Mouse (Mus musculus): ENCODE measurements around the gene Txndc17. TPM values are rescaled to one million over a fixed set of nuclear protein-coding genes. Genes with fewer than 3 reads are reported as not detected.

Txndc17 gene
- 123 TPM for polyA plus RNA-seq (2017; shearing (Covaris generic))

DNA sequence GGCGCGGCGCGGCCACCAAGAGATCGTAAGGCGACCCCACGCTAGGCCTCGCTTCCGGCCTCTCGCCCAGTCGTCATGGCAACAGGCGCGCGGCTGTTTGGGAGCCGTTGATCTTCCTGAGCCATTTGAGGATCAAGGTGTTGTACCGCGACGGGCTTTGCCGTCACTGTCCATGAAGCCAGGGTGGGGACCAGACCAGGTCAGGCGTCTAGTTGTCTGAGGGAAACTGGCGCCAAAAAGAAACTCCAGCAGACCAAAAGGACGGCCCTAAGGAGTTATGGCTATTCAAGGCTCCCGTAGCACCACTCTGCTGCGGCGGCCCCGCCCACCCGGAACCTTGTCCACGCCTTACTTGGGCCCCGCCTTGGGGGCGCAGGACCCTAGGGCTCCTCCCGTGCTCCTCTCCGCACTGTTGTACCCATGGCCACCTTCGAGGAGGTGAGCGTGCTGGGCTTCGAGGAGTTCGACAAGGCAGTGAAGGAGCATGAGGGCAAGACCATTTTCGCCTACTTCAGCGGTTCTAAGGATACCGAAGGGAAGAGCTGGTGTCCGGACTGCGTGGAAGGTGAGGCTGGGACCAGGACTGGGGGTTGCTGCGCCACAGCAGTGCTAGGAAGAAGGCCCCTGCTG is at the start of gene Txndc17, which contains the start of gene 4933427D14Rik:
Gene Txndc17 (plus strand): TSS at position 344 of the 630 bp plus-strand sequence.
Gene 4933427D14Rik (minus strand): TSS at position 256 of the 630 bp plus-strand sequence.

DNA sequence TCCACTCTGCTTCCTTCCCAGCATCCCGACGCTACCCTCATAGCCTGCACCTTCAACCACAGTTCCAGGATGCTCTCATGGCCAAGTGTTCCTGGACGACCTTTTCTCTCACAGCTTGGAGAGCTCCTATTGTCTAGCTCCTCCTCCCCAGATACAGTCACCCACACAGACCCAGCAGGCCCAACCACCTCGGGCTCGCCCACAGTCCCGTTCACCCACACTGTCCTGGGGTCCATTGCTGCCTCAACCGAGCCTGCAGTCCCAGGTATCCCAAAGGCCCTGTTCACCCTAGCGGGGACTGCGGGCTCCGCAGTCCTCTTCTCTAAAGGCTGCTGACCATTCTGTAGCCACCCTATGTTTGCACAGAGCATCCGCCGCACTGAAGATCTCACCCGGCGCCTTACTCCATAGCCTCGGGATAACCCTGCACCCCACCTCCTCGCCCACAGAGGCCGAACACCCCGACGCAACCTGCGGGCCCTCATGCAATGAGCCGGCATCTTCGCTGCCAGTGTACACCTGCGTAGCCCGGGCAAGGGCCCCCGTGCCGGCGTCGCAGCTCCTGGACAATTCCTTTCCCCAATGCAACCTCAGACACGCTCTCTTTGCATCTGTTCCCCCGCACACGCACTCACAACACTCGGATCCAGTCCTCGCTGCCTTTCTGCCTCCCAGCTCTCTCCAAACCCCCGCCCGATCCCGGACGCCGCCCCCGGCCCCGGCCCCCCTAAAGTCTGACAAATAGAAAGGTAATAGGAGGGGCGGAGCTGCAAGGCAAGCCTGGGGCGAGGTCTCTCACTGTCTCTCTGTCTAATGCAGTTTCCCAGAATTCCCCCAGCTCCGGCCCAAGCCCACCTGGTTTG is 775 bp upstream of the Txndc17 start, which contains the start of gene Gm43951:
Gene Gm43951 (minus strand): TSS at position 500 of the 863 bp plus-strand sequence.

DNA sequence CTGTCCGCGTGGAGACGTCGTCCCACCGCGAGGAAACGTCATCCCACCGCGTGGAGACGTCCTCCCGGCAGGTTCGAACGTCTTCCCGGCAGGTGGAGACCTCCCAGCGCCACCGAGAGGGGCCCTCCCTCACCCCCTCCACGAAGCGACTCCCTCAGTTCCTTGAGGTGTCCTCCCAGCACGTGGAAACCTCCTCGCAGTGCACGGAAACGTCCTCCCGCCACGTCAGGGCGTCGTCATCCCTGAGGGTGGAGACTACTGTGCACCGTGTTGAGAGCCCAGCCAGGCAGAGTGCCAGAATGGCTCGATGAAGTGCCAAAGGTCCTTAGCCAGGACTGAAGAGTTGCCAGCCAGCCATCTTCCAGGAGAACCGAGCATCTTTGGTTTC is 8.1 kb downstream of the Txndc17 start, which contains the start of gene Med31:
Gene Med31 (minus strand): TSS at position 183 of the 388 bp plus-strand sequence.

Other genes starting within 250 kb of the Txndc17 start
- 0.42 TPM for gene Aipl1, start 170.0 kb upstream of the Txndc17 start, polyA plus RNA-seq (2017; shearing (Covaris generic))
- gene Pimreg, start 165.5 kb upstream of the Txndc17 start, polyA plus RNA-seq (2017; shearing (Covaris generic)) = 1.9 TPM
- gene Pitpnm3, start 71.8 kb upstream of the Txndc17 start, polyA plus RNA-seq (2017; shearing (Covaris generic)) = not detected
- 0.33 TPM for gene Gm43951, start 707 bp upstream of the Txndc17 start, polyA plus RNA-seq (2017; shearing (Covaris generic))
- gene 4933427D14Rik, start 88 bp upstream of the Txndc17 start, polyA plus RNA-seq (2017; shearing (Covaris generic)) = 31.2 TPM
- gene Med31, start 8.0 kb downstream of the Txndc17 start, polyA plus RNA-seq (2017; shearing (Covaris generic)) = 26.1 TPM
- gene Slc13a5, start 59.7 kb downstream of the Txndc17 start, polyA plus RNA-seq (2017; shearing (Covaris generic)) = not detected
- gene Xaf1, start 94.1 kb downstream of the Txndc17 start, polyA plus RNA-seq (2017; shearing (Covaris generic)) = 110 TPM
- gene Fbxo39, start 106.9 kb downstream of the Txndc17 start, polyA plus RNA-seq (2017; shearing (Covaris generic)) = 0.68 TPM
- gene Tekt1, start 154.9 kb downstream of the Txndc17 start, polyA plus RNA-seq (2017; shearing (Covaris generic)) = not detected
- not detected for gene Smtnl2, start 204.2 kb downstream of the Txndc17 start, polyA plus RNA-seq (2017; shearing (Covaris generic))
- gene Ggt6, start 228.0 kb downstream of the Txndc17 start, polyA plus RNA-seq (2017; shearing (Covaris generic)) = not detected
- gene Mybbp1a, start 233.8 kb downstream of the Txndc17 start, polyA plus RNA-seq (2017; shearing (Covaris generic)) = 128 TPM

All from CD4-positive, CD25-positive, alpha-beta regulatory T cell, adult 9 weeks (primary cell).